Mouse (Mus musculus) kidney, embryonic 15.5 days (tissue): Measurements from ENCODE around the gene Fam178b. TPM values are rescaled to one million over a fixed set of nuclear protein-coding genes. Genes with fewer than 3 reads are reported as not detected.
A peak's percentile ranks its signal among the peaks of the same experiment; 100 is the strongest.

Experiments
- ATAC-seq: fragments of 200-750 bp; cut with Nextera tagmentation; replicated peaks from 2 replicates; pipeline ENCODE4 v1.8.0; 2017; ENCODE audit warnings: moderate TSS enrichment; ENCODE audit not compliant: low FRiP score
- H3K27ac ChIP-seq: fragments of 300-500 bp; sonication (generic); 2 replicates; pipeline ENCODE4 v1.5.1; 2015; ENCODE audit warnings: mild to moderate bottlenecking, inconsistent platforms
- H3K27me3 ChIP-seq: fragments of 300-500 bp; sonication (generic); 2 replicates; pipeline ENCODE4 v1.6.1; 2015; ENCODE audit warnings: inconsistent platforms
- H3K36me3 ChIP-seq: fragments of 300-500 bp; sonication (generic); 2 replicates; pipeline ENCODE4 v1.6.1; 2015; ENCODE audit warnings: inconsistent platforms
- H3K4me1 ChIP-seq: fragments of 300-500 bp; sonication (generic); 2 replicates; pipeline ENCODE4 v1.6.1; 2015; ENCODE audit warnings: inconsistent platforms
- H3K4me2 ChIP-seq: fragments of 300-500 bp; sonication (generic); 2 replicates; pipeline ENCODE4 v1.6.1; 2015; ENCODE audit warnings: moderate library complexity, mild to moderate bottlenecking, inconsistent platforms
- H3K4me3 ChIP-seq: fragments of 300-500 bp; sonication (generic); replicated peaks from 2 replicates; pipeline ENCODE4 v1.5.1; 2015; ENCODE audit warnings: mild to moderate bottlenecking, inconsistent platforms
- H3K9ac ChIP-seq: fragments of 300-500 bp; sonication (generic); 2 replicates; pipeline ENCODE4 v1.6.1; 2015; ENCODE audit warnings: mild to moderate bottlenecking, inconsistent platforms
- H3K9me3 ChIP-seq: fragments of 300-500 bp; sonication (generic); replicated peaks from 2 replicates; pipeline ENCODE4 v1.6.1; 2016; ENCODE audit warnings: inconsistent platforms
- WGBS: fragments of 180-500 bp; shearing (Covaris S2); methylation state at CpG from one replicate; pipeline ENCODE4 v1.1.7; 2015; ENCODE audit warnings: mixed read lengths; 5-methylcytosine and 5-hydroxymethylcytosine counted together
- microRNA-seq: library from miRNA; unstranded; fragments of <30 nt; microRNA quantifications from one replicate; pipeline ENCODE4, GENCODE M21; 2016
- polyA plus RNA-seq: library from polyadenylated mRNA; unstranded; fragments of >200 nt; fragmentation: Nextera tagmentation; extraction: Ambion mirVana; gene quantifications from 2 replicates; pipeline ENCODE4 v1.2.1, GENCODE M21; 2015

Gene Fam178b
- polyA plus RNA-seq, 1 experiment from 2014 or later, result 1.3 TPM

GRCm38 (mm10) chr1:36523332-36524013 lies 159.5 kb downstream of the Fam178b start:
- Histone ChIP-seq H3K27ac (peak overlapping the region; percentile 41; the same call in 1 of the 2 replicates), H3K4me1 (peaks cover 19% of the 10 kb centered on the region), H3K9ac (no peak overlapping the region), H3K36me3 (peaks cover 85% of the 10 kb centered on the region), H3K4me3 (no peak overlapping the region), H3K4me2 (no peak overlapping the region), H3K27me3 (no peaks in the 10 kb centered on the region), H3K9me3 (no peaks in the 10 kb centered on the region)
- ATAC-seq, result no peak
- WGBS, result 54% methylated on average over 9 of the region's 9 CpGs

DNA sequence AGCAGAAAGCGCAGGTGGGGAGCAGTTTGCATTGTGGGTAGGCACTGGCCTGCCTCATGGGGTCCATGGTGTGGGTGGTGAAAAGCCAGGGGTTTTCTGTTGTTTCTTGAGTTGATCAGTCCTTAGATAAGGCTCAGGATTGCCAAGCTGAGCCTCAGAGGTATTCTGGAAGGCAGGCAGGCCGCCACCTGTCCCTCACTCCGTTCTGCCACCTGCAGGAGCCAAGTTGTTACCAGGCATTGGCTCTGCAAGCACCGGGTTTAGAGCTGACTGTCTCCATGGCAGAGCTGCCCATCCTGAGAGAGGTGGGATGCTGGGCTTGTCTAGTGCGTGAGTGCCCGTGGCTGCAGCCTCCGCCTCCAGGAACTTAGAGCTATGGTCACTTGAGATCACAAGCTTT lies 160.8 kb downstream of the Fam178b start:
- ATAC-seq, result no peak
- no peak overlapping the region for H3K27ac ChIP-seq

DNA sequence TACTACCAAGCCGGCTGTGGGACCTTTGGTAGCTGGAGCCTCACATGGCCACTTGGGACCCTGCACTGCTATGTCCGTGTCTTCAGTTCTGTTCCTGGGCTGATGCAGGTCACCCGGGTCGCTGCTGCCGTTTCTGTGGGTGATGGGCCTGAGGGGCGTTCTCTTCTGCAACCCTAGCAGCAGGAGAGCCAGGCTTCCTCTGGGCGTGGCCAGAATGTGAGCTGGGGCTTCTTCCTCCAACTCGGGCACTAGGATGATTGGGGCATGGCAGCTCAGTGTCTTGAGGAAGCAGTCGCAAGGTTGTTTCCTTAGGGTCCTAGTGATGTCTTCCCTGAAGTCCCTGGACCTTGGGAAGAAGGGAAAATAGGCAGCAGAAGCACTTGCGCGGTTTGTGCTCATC lies 163.4 kb downstream of the Fam178b start:
- Histone ChIP-seq H3K9me3 (no peaks in the 10 kb centered on the region), H3K27ac (no peak overlapping the region), H3K36me3 (peaks cover 88% of the 10 kb centered on the region), H3K4me2 (no peak overlapping the region), H3K4me1 (peaks cover 27% of the 10 kb centered on the region), H3K27me3 (no peaks in the 10 kb centered on the region), H3K4me3 (no peak overlapping the region), H3K9ac (no peak overlapping the region)
- WGBS, result 69% methylated on average over 11 of the region's 11 CpGs
- no peak for ATAC-seq

More for the DNA sequence above, 160.8 kb downstream of the Fam178b start:
- Histone ChIP-seq H3K9ac (no peak overlapping the region), H3K4me3 (no peak overlapping the region), H3K4me2 (no peak overlapping the region), H3K4me1 (peaks cover 19% of the 10 kb centered on the region), H3K36me3 (peaks cover 96% of the 10 kb centered on the region), H3K27me3 (no peaks in the 10 kb centered on the region), H3K9me3 (no peaks in the 10 kb centered on the region)
- WGBS, result 93% methylated on average over 7 of the region's 7 CpGs

- Histone ChIP-seq H3K27ac (no peak overlapping the region), H3K4me3 (no peak overlapping the region), H3K27me3 (no peaks in the 10 kb centered on the region), H3K36me3 (peaks cover 80% of the 10 kb centered on the region), H3K9ac (no peak overlapping the region), H3K4me1 (peaks cover 32% of the 10 kb centered on the region), H3K4me2 (no peak overlapping the region), H3K9me3 (no peaks in the 10 kb centered on the region)
- ATAC-seq, result no peak
- WGBS, result 78% methylated on average over 3 of the region's 3 CpGs
These were observed 164.7 kb downstream of the Fam178b start for GRCm38 (mm10) chr1:36518259-36518658.

DNA sequence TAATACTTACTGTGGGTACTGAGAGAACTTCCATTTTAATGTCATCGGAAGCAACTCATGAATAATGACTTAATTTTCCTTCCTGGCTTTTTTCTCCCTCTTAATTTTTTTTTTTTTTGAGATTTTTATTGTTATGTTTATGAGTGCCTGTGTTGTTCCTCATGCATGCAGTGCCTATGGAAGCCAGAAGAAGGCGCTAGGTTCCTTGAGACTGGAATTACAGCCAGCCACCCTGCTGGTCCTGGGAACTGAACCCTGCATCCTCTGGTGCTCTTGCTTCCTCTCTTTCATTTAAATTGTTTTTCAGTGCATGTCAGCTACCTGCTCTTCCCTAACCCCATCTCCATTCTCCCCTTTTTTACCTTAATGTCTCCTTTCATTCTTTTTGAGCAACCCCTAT lies 169.3 kb downstream of the Fam178b start:
- ATAC-seq, result no peak
- H3K4me1 ChIP-seq, result peaks cover 28% of the 10 kb centered on the region
- peak overlapping the region; percentile 99 for H3K4me3 ChIP-seq
- H3K9ac ChIP-seq, result peak overlapping the region; percentile 94; the same call in 1 of the 2 replicates
- H3K27ac ChIP-seq, result no peak overlapping the region
- peak overlapping the region; percentile 93 for H3K4me2 ChIP-seq
- H3K36me3 ChIP-seq, result peaks cover 36% of the 10 kb centered on the region
- no peaks in the 10 kb centered on the region for H3K27me3 ChIP-seq
- WGBS, result 61% methylated on average over 2 of the region's 2 CpGs
- H3K9me3 ChIP-seq, result no peaks in the 10 kb centered on the region

- 6% methylated on average over 1 of the region's 1 CpGs for WGBS
- no peaks in the 10 kb centered on the region for H3K9me3 ChIP-seq
- peaks cover 28% of the 10 kb centered on the region for H3K4me1 ChIP-seq
- H3K27ac ChIP-seq, result 0 out of 2 replicates have a peak overlapping the region, but pooled peaks have one; percentile 100
- H3K27me3 ChIP-seq, result no peaks in the 10 kb centered on the region
- peak overlapping the region; percentile 99 for H3K4me3 ChIP-seq
- peak overlapping the region; percentile 93 for H3K4me2 ChIP-seq
- H3K36me3 ChIP-seq, result peaks cover 32% of the 10 kb centered on the region
- ATAC-seq, result no peak
- peak overlapping the region; percentile 94 for H3K9ac ChIP-seq
These were observed 169.7 kb downstream of the Fam178b start for GRCm38 (mm10) chr1:36513310-36513709.

DNA sequence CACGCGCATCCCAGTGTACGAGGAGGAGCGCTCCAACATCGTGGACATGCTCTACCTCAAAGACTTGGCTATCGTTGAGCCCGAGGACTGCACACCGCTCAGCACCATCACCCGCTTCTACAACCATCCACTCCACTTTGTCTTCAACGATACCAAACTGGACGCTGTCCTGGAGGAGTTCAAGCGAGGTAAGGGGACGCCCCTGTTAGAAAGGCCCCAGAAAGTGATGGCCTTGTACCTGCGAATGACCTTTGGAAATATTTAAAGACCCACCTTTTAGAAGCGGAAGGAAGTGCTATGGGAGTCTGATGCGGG lies 170.1 kb downstream of the Fam178b start:
- Histone ChIP-seq H3K9ac (peak overlapping the region; percentile 94), H3K4me1 (peaks cover 28% of the 10 kb centered on the region), H3K27ac (peak overlapping the region; percentile 100), H3K9me3 (no peaks in the 10 kb centered on the region), H3K27me3 (no peaks in the 10 kb centered on the region), H3K36me3 (peaks cover 30% of the 10 kb centered on the region; the same call in 1 of the 2 replicates), H3K4me2 (peak overlapping the region; percentile 93), H3K4me3 (peak overlapping the region; percentile 99)
- under 1% methylated on average over 16 of the region's 16 CpGs for WGBS
- no peak for ATAC-seq

Small RNAs within 50 kb of the gene (microRNA-seq; reads per million reads assigned to microRNA genes)
- not detected for gene Gm24133

Other genes starting within 250 kb of the Fam178b start
- 55.7 and 57.7 TPM in 2 replicates for gene Lman2l, start 237.9 kb downstream of the Fam178b start, polyA plus RNA-seq
- 12.3 and 12.4 TPM in 2 replicates for gene Cnnm4, start 211.6 kb downstream of the Fam178b start, polyA plus RNA-seq
- gene Cnnm3, start 171.3 kb downstream of the Fam178b start, polyA plus RNA-seq, result 3.7 and 4.0 TPM in 2 replicates
- 21.8 and 22.1 TPM in 2 replicates for gene Ankrd23, start 146.3 kb downstream of the Fam178b start, polyA plus RNA-seq
- gene Gm42417, start 143.8 kb downstream of the Fam178b start, polyA plus RNA-seq, result 0.32 and 0.75 TPM in 2 replicates
- 26.2 and 26.3 TPM in 2 replicates for gene Ankrd39, start 135.7 kb downstream of the Fam178b start, polyA plus RNA-seq
- 19.3 and 23.3 TPM in 2 replicates for gene Sema4c, start 124.8 kb downstream of the Fam178b start, polyA plus RNA-seq
- 702 and 727 TPM in 2 replicates for gene Cox5b, start 8.3 kb upstream of the Fam178b start, polyA plus RNA-seq
- gene 4933424G06Rik, start 27.0 kb upstream of the Fam178b start, polyA plus RNA-seq, result not detected in 2 replicates
- gene Actr1b, start 31.2 kb upstream of the Fam178b start, polyA plus RNA-seq, result 102 and 112 TPM in 2 replicates
- 0.23 and 0.44 TPM in 2 replicates for gene Zap70, start 78.6 kb upstream of the Fam178b start, polyA plus RNA-seq